Mouse (Mus musculus) C2C12 (cell line): ENCODE data around the gene Max. TPM values are rescaled to one million over a fixed set of nuclear protein-coding genes. Genes with fewer than 3 reads are reported as not detected.

Source experiments
- H3K27me3 ChIP-seq: one replicate; pipeline ENCODE4 v1.6.1; 2011; ENCODE audit not compliant: control insufficient read depth, insufficient read depth, insufficient read length
- H3K36me3 ChIP-seq: one replicate; pipeline ENCODE4 v1.6.1; 2011; ENCODE audit not compliant: control insufficient read depth, insufficient read depth
- H3K4me3 ChIP-seq: one replicate; pipeline ENCODE4 v1.5.1; 2011; ENCODE audit warnings: mild to moderate bottlenecking, control low read depth; ENCODE audit not compliant: poor library complexity, insufficient read depth, severe bottlenecking
- H3K79me2 ChIP-seq: one replicate; pipeline ENCODE4 v1.6.1; 2011; ENCODE audit not compliant: control insufficient read depth, insufficient read depth
- H3K79me3 ChIP-seq: one replicate; pipeline ENCODE4 v1.6.1; 2011; ENCODE audit warnings: low read depth, control low read depth
- H3ac ChIP-seq: one replicate; pipeline ENCODE3; 2011; ENCODE audit warnings: low read depth; ENCODE audit not compliant: control insufficient read depth, insufficient read length
- CEBPB ChIP-seq: IDR thresholded peaks from one replicate; pipeline ENCODE4 v1.6.1; 2011; ENCODE audit warnings: low read depth, mild to moderate bottlenecking, control low read depth, moderate library complexity
- CTCF ChIP-seq: IDR thresholded peaks from one replicate; pipeline ENCODE4 v1.5.1; 2011; ENCODE audit not compliant: control insufficient read depth, insufficient read depth, insufficient read length
- FOSL1 ChIP-seq: IDR thresholded peaks from one replicate; pipeline ENCODE4 v1.8.0; 2011; ENCODE audit warnings: mild to moderate bottlenecking, low read length; ENCODE audit not compliant: poor library complexity, insufficient read depth, severe bottlenecking
- MAX ChIP-seq: IDR thresholded peaks from one replicate; pipeline ENCODE4 v1.6.1; 2011; ENCODE audit warnings: mild to moderate bottlenecking, control low read depth
- MYOD1 ChIP-seq: IDR thresholded peaks from one replicate; pipeline ENCODE4 v1.6.1; 2011; ENCODE audit warnings: low read depth; ENCODE audit not compliant: control insufficient read depth, insufficient read length
- MYOG ChIP-seq: IDR thresholded peaks from one replicate; pipeline ENCODE4 v1.6.1; 2011; ENCODE audit not compliant: control insufficient read depth, insufficient read length; ENCODE audit errors: extremely low read depth
- USF1 ChIP-seq: IDR thresholded peaks from one replicate; pipeline ENCODE4 v1.6.1; 2011; ENCODE audit warnings: low read depth, mild to moderate bottlenecking, control low read depth, moderate library complexity
- polyA plus RNA-seq: library from polyadenylated mRNA; unstranded; fragments of >200 nt; fragmentation: generic; extraction: Trizol; gene quantifications from one replicate; pipeline ENCODE4 v1.2.1, GENCODE M21; 2012; ENCODE audit warnings: missing spikeins

Max gene
- polyA plus RNA-seq, 1 experiment: 52.9 TPM

GRCm38 (mm10) chr12:76938013-76938412, 24.0 kb downstream of the Max start:
- Histone ChIP-seq H3K79me2 (peaks cover 9% of the 10 kb centered on the region), H3K79me3 (no peaks in the 10 kb centered on the region), H3K27me3 (no peaks in the 10 kb centered on the region), H3K36me3 (peaks cover 71% of the 10 kb centered on the region), H3ac (no peak overlapping the region), H3K4me3 (no peak overlapping the region)
- TF ChIP-seq MAX (no peak), USF1 (no peak), MYOD1 (no peak), MYOG (no peak), FOSL1 (no peak), CEBPB (no peak), CTCF (no peak)

GRCm38 (mm10) chr12:76936211-76936610, 25.8 kb downstream of the Max start:
- TF ChIP-seq FOSL1 (no peak), MYOG (no peak), CTCF (no peak), CEBPB (no peak), USF1 (no peak), MAX (no peak)
- H3K27me3 ChIP-seq: no peaks in the 10 kb centered on the region
- H3K79me2 ChIP-seq: no peaks in the 10 kb centered on the region
- H3ac ChIP-seq: no peak overlapping the region
- no peak overlapping the region for H3K4me3 ChIP-seq
- peaks cover 54% of the 10 kb centered on the region for H3K36me3 ChIP-seq
- H3K79me3 ChIP-seq: no peaks in the 10 kb centered on the region

- no peak overlapping the region for H3ac ChIP-seq
- no peak for TF ChIP-seq FOSL1
- no peak for TF ChIP-seq CEBPB
- TF ChIP-seq MYOG: no peak
- TF ChIP-seq USF1: no peak
- no peak for TF ChIP-seq MYOD1
- no peak for TF ChIP-seq MAX
- no peak for TF ChIP-seq CTCF
- no peaks in the 10 kb centered on the region for H3K79me2 ChIP-seq
- no peaks in the 10 kb centered on the region for H3K79me3 ChIP-seq
- no peak overlapping the region for H3K4me3 ChIP-seq
- H3K27me3 ChIP-seq: no peaks in the 10 kb centered on the region
- H3K36me3 ChIP-seq: peaks cover 37% of the 10 kb centered on the region
Measured at GRCm38 (mm10) chr12:76934438-76934837, 27.6 kb downstream of the Max start.

GRCm38 (mm10) chr12:76932688-76933060, 29.3 kb downstream of the Max start:
- Histone ChIP-seq H3K79me3 (no peaks in the 10 kb centered on the region), H3K79me2 (no peaks in the 10 kb centered on the region), H3K27me3 (no peaks in the 10 kb centered on the region), H3K36me3 (peaks cover 20% of the 10 kb centered on the region), H3K4me3 (no peak overlapping the region), H3ac (no peak overlapping the region)
- TF ChIP-seq USF1 (no peak), CEBPB (no peak), MAX (no peak), MYOD1 (no peak), CTCF (no peak), FOSL1 (no peak), MYOG (no peak)

- Histone ChIP-seq H3K36me3 (peaks cover 13% of the 10 kb centered on the region), H3ac (no peak overlapping the region), H3K4me3 (no peak overlapping the region), H3K79me3 (no peaks in the 10 kb centered on the region), H3K27me3 (no peaks in the 10 kb centered on the region), H3K79me2 (no peaks in the 10 kb centered on the region)
- TF ChIP-seq MYOG (no peak), CTCF (no peak), MYOD1 (no peak), CEBPB (no peak), MAX (no peak)
Measured at GRCm38 (mm10) chr12:76931739-76932687, 30.0 kb downstream of the Max start.

- no peaks in the 10 kb centered on the region for H3K27me3 ChIP-seq
- H3K4me3 ChIP-seq: no peak overlapping the region
- no peaks in the 10 kb centered on the region for H3K79me2 ChIP-seq
- H3K36me3 ChIP-seq: no peaks in the 10 kb centered on the region
- H3K79me3 ChIP-seq: no peaks in the 10 kb centered on the region
- no peak for TF ChIP-seq CEBPB
- no peak for TF ChIP-seq MYOG
- no peak for TF ChIP-seq MAX
- TF ChIP-seq CTCF: no peak
- TF ChIP-seq MYOD1: no peak
- no peak for TF ChIP-seq USF1
- no peak overlapping the region for H3ac ChIP-seq
Measured at GRCm38 (mm10) chr12:76930177-76930576, 31.8 kb downstream of the Max start.
